Mouse (Mus musculus): ENCODE data around the gene Col3a1.

GRCm38 (mm10) chr1:45313696-45314295 is 2.5 kb downstream of the Col3a1 start:
- peak; percentile 71 for TF ChIP-seq CTCF (IDR thresholded peaks at IDR 0.05; ENCODE audit: low read depth)
- no peak for TF ChIP-seq EP300 (IDR thresholded peaks at IDR 0.05; ENCODE audit: low read depth)

Data from heart, postnatal 0 days (tissue).